Mouse (Mus musculus): ENCODE results near the gene Pold2. TPM values are rescaled to one million over a fixed set of nuclear protein-coding genes. Genes with fewer than 3 reads are reported as not detected.

Gene Pold2
- 13.5 and 13.8 TPM in 2 replicates for polyA plus RNA-seq (2012; ENCODE audit: insufficient read depth, insufficient read length, missing spikeins)

DNA sequence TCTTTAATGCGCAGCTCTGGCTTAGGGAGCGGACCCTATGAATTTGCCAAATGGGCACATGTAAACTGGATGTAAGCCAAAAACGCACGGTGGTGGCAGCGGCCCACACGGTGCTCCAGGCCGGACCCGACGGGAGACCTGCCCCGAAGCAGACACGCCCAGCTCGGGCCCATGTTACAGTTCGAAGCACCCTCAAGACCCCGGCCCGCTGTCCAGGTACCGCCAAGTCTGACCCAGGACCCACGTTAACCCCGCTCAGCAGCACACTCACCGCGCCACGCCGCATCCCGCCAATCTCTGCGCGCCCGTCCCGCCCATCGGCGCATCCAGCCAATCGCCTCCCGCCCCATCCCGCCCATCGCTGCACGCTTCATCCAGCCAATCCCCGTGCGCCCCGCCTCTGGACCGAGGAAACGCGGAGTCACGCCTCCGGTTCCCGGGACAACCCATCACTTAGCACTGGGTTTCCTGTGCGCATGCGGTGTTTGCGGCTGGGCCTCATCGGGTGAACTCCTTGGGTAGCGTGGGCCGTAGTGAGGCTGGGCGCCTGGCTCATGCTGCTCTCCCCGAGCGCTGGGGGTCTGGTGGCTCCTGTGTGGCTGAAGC lies at the start of gene Pold2:
Gene Pold2 (minus strand): TSS at position 372 of the 606 bp plus-strand sequence.
- Histone ChIP-seq H3K4me3 (ENCODE audit: insufficient read depth, low read length) (peak within 1 kb of the TSS; percentile 87), H3K4me1 (ENCODE audit: control insufficient read depth, insufficient read depth, low read length) (peaks cover 21% of the 10 kb centered on the region), H3K27ac (ENCODE audit: insufficient read depth, low read depth, low read length) (peak within 1 kb of the TSS; percentile 36)
- TF ChIP-seq POLR2A (IDR thresholded peaks at IDR 0.05; ENCODE audit: borderline replicate concordance, low read depth, low read length) = 0 out of 2 replicates have a peak, but pooled peaks have one; percentile 58
- no peak for TF ChIP-seq CTCF (IDR thresholded peaks at IDR 0.05; ENCODE audit: low read depth, low read length)

DNA sequence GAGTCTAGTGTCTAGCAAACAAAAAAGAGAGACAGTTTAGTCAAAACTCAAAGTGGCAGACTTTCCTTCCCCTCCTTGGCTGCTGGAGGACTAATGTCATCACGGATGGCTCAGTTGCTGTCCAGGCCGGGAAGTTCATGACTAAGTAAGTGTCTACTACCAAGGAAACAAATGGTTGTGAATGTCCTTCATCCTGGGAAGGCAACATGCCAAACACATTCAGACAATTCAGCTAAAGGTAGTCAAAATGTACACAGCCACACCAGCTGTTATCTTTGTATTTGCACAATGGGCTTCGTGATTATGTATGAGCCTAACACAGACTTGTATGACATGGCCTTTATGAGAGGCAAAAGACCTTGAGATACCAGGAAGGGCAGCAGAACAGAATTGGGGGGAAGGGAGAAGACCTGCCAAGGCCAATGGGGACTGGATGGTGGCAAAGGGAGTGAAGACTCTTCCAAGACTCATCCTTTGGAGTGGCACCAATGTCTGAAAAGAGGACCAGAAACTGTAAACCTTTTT lies 48.7 kb upstream of the Pold2 start:
- H3K4me1 ChIP-seq (ENCODE audit: control insufficient read depth, insufficient read depth, low read length) = no peaks in the 10 kb centered on the region
- TF ChIP-seq CTCF (IDR thresholded peaks at IDR 0.05; ENCODE audit: low read depth, low read length) = no peak
- no peak for TF ChIP-seq POLR2A (IDR thresholded peaks at IDR 0.05; ENCODE audit: borderline replicate concordance, low read depth, low read length)
- H3K4me3 ChIP-seq (ENCODE audit: insufficient read depth, low read length) = no peak overlapping the region
- no peak overlapping the region for H3K27ac ChIP-seq (ENCODE audit: insufficient read depth, low read depth, low read length)

DNA sequence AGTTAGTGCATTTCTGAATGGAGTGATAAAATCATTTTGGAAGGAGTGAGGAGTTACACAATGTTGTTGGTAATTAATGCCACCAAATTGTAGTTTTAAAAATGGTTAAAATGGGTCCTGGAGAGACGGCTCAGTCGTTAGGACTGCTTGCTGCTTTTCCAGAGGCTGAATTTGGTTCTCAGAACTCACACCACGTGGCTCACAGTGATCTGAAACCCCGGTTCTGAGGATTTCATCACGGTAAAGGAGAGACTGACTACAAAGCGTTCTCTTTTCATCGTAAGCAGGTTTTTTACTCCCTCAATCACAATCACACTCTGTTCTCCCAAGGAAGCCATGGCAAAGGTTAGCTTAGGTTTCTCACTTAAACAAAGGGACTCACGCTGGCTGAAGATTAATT lies 46.6 kb upstream of the Pold2 start:
- Histone ChIP-seq H3K4me3 (ENCODE audit: insufficient read depth, low read length) (no peak overlapping the region), H3K27ac (ENCODE audit: insufficient read depth, low read depth, low read length) (no peak overlapping the region), H3K4me1 (ENCODE audit: control insufficient read depth, insufficient read depth, low read length) (no peaks in the 10 kb centered on the region)
- TF ChIP-seq CTCF (IDR thresholded peaks at IDR 0.05; ENCODE audit: low read depth, low read length) (no peak), POLR2A (IDR thresholded peaks at IDR 0.05; ENCODE audit: borderline replicate concordance, low read depth, low read length) (no peak)

DNA sequence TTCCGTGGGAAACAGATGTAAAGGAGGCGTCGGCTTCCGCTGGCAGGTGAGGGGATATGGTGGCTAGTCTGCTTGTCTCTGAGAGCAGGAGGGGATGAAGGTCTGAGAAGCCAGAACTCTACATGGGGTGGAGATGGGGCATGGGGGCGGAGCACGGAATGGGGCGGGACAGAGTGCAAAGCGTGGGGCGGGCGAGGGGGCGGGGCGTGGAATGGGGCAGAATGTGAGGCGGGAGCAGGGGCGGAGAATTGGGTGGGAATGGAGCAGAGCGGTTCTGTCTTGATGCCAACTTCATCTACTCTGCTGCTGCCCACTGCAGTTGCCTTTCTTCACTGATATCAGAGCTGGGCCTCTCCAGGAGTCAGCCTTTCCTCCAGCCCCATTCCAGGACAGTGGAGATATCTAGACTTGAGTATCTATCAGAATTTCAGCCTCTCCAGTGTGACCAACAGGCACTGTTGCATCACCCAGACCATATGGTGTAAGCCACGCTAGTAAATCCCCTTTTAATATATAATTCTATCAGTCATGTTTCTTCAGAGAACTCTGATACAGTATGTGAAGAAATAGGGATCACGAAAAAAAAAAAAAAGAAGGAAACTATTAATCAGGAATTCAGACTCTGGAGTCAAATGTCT lies 42.4 kb upstream of the Pold2 start:
- Histone ChIP-seq H3K4me3 (ENCODE audit: insufficient read depth, low read length) (no peak overlapping the region), H3K4me1 (ENCODE audit: control insufficient read depth, insufficient read depth, low read length) (peaks cover 3% of the 10 kb centered on the region; the same call in 1 of the 2 replicates), H3K27ac (ENCODE audit: insufficient read depth, low read depth, low read length) (no peak overlapping the region)
- TF ChIP-seq CTCF (IDR thresholded peaks at IDR 0.05; ENCODE audit: low read depth, low read length) (no peak), POLR2A (IDR thresholded peaks at IDR 0.05; ENCODE audit: borderline replicate concordance, low read depth, low read length) (no peak)

DNA sequence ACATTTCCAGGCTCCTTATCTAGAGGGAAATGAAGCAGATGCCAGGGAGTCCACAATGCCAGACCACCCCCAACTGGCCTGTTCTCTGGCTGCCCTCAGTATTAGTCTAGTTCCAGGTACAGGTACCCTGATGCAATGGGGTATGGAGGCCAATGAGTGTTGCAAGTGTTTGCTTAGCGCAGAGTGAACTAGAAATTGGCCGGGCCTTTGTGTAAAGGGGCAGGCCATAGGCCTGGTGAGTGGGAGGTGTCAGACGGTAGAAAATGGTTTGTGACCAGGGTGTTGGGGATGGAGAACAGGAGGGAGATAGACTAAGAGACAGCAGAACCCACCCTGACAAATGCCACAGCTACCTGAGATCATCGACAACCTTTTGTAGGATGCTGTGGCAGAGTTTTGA lies 41.5 kb upstream of the Pold2 start:
- no peak for TF ChIP-seq POLR2A (IDR thresholded peaks at IDR 0.05; ENCODE audit: borderline replicate concordance, low read depth, low read length)
- TF ChIP-seq CTCF (IDR thresholded peaks at IDR 0.05; ENCODE audit: low read depth, low read length) = no peak
- Histone ChIP-seq H3K4me1 (ENCODE audit: control insufficient read depth, insufficient read depth, low read length) (peaks cover 3% of the 10 kb centered on the region; the same call in 1 of the 2 replicates), H3K27ac (ENCODE audit: insufficient read depth, low read depth, low read length) (no peak overlapping the region), H3K4me3 (ENCODE audit: insufficient read depth, low read length) (no peak overlapping the region)

DNA sequence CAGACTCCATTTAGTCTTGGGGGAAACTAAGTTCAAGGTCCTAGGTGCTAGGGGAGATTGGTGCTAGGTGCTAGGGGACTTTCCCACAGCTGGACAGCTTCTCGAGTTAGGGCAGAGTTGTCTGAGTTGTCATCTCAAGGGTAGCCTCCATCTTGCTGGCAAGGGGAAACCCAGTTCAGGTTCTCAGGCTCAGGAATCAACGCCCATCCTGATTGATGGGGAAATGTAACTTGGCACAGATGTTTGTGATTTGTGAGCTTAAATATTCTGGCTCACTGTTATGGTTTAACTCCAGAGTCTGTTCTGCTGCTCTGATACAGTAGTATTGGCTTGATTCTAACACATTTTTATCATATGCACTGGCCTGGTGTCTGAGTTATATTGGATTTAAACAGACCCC lies 40.0 kb upstream of the Pold2 start:
- H3K4me3 ChIP-seq (ENCODE audit: insufficient read depth, low read length) = no peak overlapping the region
- H3K27ac ChIP-seq (ENCODE audit: insufficient read depth, low read depth, low read length) = no peak overlapping the region
- TF ChIP-seq POLR2A (IDR thresholded peaks at IDR 0.05; ENCODE audit: borderline replicate concordance, low read depth, low read length) = no peak
- H3K4me1 ChIP-seq (ENCODE audit: control insufficient read depth, insufficient read depth, low read length) = peaks cover 3% of the 10 kb centered on the region; the same call in 1 of the 2 replicates

DNA sequence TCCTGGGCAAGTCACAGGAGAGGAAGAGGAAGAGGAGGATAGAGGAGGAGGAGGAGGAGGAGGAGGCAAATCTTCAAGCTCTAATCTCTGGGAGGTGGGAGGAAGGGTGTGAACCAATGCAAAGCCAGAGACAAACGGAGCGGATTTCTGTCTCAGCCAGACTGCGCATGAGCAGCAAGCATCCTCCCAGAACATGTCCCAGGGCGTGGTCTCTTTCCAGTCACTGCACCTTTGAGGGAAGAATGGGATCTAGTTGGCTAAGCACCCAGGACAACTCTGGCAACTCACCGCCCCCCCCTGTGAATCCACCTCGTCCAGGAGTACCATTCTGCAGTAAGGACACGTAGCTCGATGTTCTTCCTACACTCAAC lies 38.1 kb upstream of the Pold2 start:
- Histone ChIP-seq H3K27ac (ENCODE audit: insufficient read depth, low read depth, low read length) (no peak overlapping the region), H3K4me1 (ENCODE audit: control insufficient read depth, insufficient read depth, low read length) (peaks cover 3% of the 10 kb centered on the region; the same call in 1 of the 2 replicates), H3K4me3 (ENCODE audit: insufficient read depth, low read length) (no peak overlapping the region)
- TF ChIP-seq CTCF (IDR thresholded peaks at IDR 0.05; ENCODE audit: low read depth, low read length) (no peak), POLR2A (IDR thresholded peaks at IDR 0.05; ENCODE audit: borderline replicate concordance, low read depth, low read length) (no peak)

DNA sequence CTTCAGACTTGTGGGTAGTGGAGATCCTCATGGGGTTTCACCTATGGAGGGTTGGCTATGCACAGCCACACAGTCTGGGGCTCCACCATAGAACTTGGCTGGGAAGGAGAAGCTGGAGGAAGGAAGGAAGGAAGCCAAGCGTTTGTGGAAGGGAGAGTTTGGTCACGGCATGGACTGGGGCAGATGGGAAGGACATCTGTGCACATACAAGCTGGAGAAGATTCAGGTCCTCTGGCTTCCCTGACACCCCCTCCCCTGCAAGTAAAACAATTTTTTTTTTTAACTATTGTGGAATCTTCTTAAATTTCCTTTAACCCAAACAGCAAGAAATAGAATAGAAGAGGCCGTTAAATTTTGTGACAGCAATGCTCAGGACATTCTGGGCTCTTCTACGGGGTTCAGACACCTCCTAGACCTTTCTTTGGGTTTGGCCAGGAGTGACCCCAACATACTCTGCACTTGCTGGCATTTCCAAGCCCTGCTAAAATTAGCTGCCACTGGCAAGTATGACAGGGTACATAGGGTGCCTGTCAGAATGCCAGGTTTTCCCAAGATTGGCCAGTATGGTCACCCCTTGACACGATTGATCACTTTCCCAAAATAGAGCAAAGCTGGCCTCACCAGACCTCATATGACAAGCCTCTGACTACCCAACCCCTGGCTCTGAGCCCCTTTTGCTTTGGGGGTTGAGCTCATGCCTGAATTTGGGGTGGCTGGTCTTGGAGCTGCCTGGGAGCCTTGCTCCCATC lies 37.5 kb upstream of the Pold2 start:
- Histone ChIP-seq H3K4me1 (ENCODE audit: control insufficient read depth, insufficient read depth, low read length) (peaks cover 3% of the 10 kb centered on the region; the same call in 1 of the 2 replicates), H3K27ac (ENCODE audit: insufficient read depth, low read depth, low read length) (no peak overlapping the region), H3K4me3 (ENCODE audit: insufficient read depth, low read length) (no peak overlapping the region)
- TF ChIP-seq CTCF (IDR thresholded peaks at IDR 0.05; ENCODE audit: low read depth, low read length) (no peak), POLR2A (IDR thresholded peaks at IDR 0.05; ENCODE audit: borderline replicate concordance, low read depth, low read length) (no peak)

DNA sequence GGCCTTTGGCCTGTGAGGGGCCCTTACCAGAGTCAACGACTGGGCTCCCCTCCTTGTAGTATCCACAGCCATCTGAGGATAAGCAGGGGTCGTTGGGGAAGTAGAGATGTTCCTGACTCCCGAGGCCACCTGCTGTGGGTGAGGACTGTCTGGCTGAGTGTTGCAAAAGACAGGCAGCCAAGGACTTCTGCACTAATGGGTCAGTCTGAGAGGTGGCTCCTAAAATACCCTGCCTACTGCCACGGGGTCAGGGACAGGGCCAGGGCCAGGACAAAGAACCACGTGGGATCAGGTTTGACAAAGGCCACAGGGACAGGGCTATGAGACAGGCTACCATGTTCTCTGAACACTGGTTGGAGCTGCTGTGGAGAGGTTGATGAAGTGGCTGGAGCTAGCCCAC lies 36.8 kb upstream of the Pold2 start:
- no peak for TF ChIP-seq POLR2A (IDR thresholded peaks at IDR 0.05; ENCODE audit: borderline replicate concordance, low read depth, low read length)
- no peak for TF ChIP-seq CTCF (IDR thresholded peaks at IDR 0.05; ENCODE audit: low read depth, low read length)
- no peak overlapping the region for H3K4me3 ChIP-seq (ENCODE audit: insufficient read depth, low read length)
- peaks cover 3% of the 10 kb centered on the region; the same call in 1 of the 2 replicates for H3K4me1 ChIP-seq (ENCODE audit: control insufficient read depth, insufficient read depth, low read length)
- no peak overlapping the region for H3K27ac ChIP-seq (ENCODE audit: insufficient read depth, low read depth, low read length)

All from bone marrow macrophage, adult 2 months (primary cell).